In genomic region chr7:18927759-18928158, GRCm38 (mm10) we compare ENCODE assay signal across 9 mouse cellular contexts. TPM values are rescaled to one million over a fixed set of nuclear protein-coding genes. Genes with fewer than 3 reads are reported as not detected.
A peak's percentile ranks its signal among the peaks of the same experiment; 100 is the strongest.
DNase-seq lines count a peak whose midpoint lies in the region; ATAC-seq lines count a peak whose summit lies in the region.
"Had no signal": no experiment of that assay in that cellular context is flagged by ENCODE, and none has a peak within 500 bp of the region (broad histone marks: within the 10 kb centered on the region; RNA-seq: fewer than 3 reads in every experiment).

No protein-coding gene starts in this region.

- H3K4me3 ChIP-seq in heart, embryonic 10.5 days: no peak overlapping the region
- peak overlapping the region; percentile 98 for H3K4me3 ChIP-seq in midbrain, embryonic 14.5 days (replicated peaks; ENCODE audit: low read depth, low read length)
- no peak overlapping the region for H3K4me3 ChIP-seq in intestine, embryonic 15.5 days (replicated peaks)
- no peak overlapping the region for H3K4me3 ChIP-seq in intestine, embryonic 16.5 days (ENCODE audit: low read length)
- H3K4me3 ChIP-seq: myocyte had no signal

- no peaks in the 10 kb centered on the region for H3K36me3 ChIP-seq in heart, embryonic 10.5 days
- H3K36me3 ChIP-seq in midbrain, embryonic 14.5 days (ENCODE audit: control insufficient read depth, insufficient read depth, low read length): 0 out of 2 replicates have a peak, but pooled peaks cover 2% of the 10 kb centered on the region
- H3K36me3 ChIP-seq in intestine, embryonic 15.5 days: no peaks in the 10 kb centered on the region
- H3K36me3 ChIP-seq in intestine, embryonic 16.5 days (ENCODE audit: control insufficient read depth, insufficient read depth, low read length): no peaks in the 10 kb centered on the region

- WGBS in heart, embryonic 10.5 days: 25% methylated on average over 3 of the region's 3 CpGs
- 54% methylated on average over 3 of the region's 3 CpGs for WGBS in midbrain, embryonic 14.5 days
- WGBS in intestine, embryonic 15.5 days: 31% methylated on average over 3 of the region's 3 CpGs
- WGBS in intestine, embryonic 16.5 days: 46% methylated on average over 3 of the region's 3 CpGs

- peak; percentile 98 for DNase-seq in heart, adult 11 months
- no peak for DNase-seq in heart, embryonic 10.5 days (ENCODE audit: low spot score)
- peak; percentile 71 to 84 for DNase-seq in heart, adult 9 months (ENCODE audit: low spot score in 2 of 2)
- DNase-seq in kidney, adult 9 months: peak; percentile 70
- no peak for DNase-seq in midbrain, embryonic 14.5 days
- DNase-seq in frontal cortex, postnatal 10 days (ENCODE audit: low spot score in 2 of 2): no peak

- peaks cover 62% of the 10 kb centered on the region for H3K27me3 ChIP-seq in heart, embryonic 10.5 days (ENCODE audit: insufficient read depth, poor library complexity, severe bottlenecking)
- no peaks in the 10 kb centered on the region for H3K27me3 ChIP-seq in midbrain, embryonic 14.5 days (ENCODE audit: control insufficient read depth, insufficient read depth, low read length)
- peaks cover 52% of the 10 kb centered on the region for H3K27me3 ChIP-seq in intestine, embryonic 15.5 days (replicated peaks)
- H3K27me3 ChIP-seq in intestine, embryonic 16.5 days (replicated peaks; ENCODE audit: control insufficient read depth, insufficient read depth, low read length): peaks cover 40% of the 10 kb centered on the region

- H3K9ac ChIP-seq in midbrain, embryonic 14.5 days (replicated peaks; ENCODE audit: low read length): peak overlapping the region; percentile 100; the same call in 1 of the 2 replicates
- H3K9ac ChIP-seq in intestine, embryonic 15.5 days: no peak overlapping the region
- no peak overlapping the region for H3K9ac ChIP-seq in intestine, embryonic 16.5 days (ENCODE audit: low read depth, low read length)

- peak overlapping the region; percentile 87 for H3K4me2 ChIP-seq in midbrain, embryonic 14.5 days (ENCODE audit: low read length)
- H3K4me2 ChIP-seq in intestine, embryonic 15.5 days (replicated peaks): no peak overlapping the region
- H3K4me2 ChIP-seq in intestine, embryonic 16.5 days (ENCODE audit: low read depth, low read length): no peak overlapping the region

- ATAC-seq in midbrain, embryonic 14.5 days (ENCODE audit: low FRiP score, low TSS enrichment): no peak
- no peak for ATAC-seq in intestine, embryonic 15.5 days
- ATAC-seq in intestine, embryonic 16.5 days: no peak

- no peak overlapping the region for H3K27ac ChIP-seq in heart, embryonic 10.5 days
- H3K27ac ChIP-seq in midbrain, embryonic 14.5 days (replicated peaks; ENCODE audit: low read depth, low read length): peak overlapping the region; percentile 98; the same call in 1 of the 2 replicates
- H3K27ac ChIP-seq in intestine, embryonic 15.5 days: no peak overlapping the region
- no peak overlapping the region for H3K27ac ChIP-seq in intestine, embryonic 16.5 days (ENCODE audit: low read length)

- H3K4me1 ChIP-seq in heart, embryonic 10.5 days: peaks cover 16% of the 10 kb centered on the region
- H3K4me1 ChIP-seq in midbrain, embryonic 14.5 days (ENCODE audit: control insufficient read depth, insufficient read depth, low read length): peaks cover 67% of the 10 kb centered on the region
- peaks cover 15% of the 10 kb centered on the region; the same call in 1 of the 2 replicates for H3K4me1 ChIP-seq in intestine, embryonic 15.5 days (replicated peaks)
- H3K4me1 ChIP-seq in intestine, embryonic 16.5 days (ENCODE audit: control insufficient read depth, insufficient read depth, low read length): peaks cover 7% of the 10 kb centered on the region; the same call in 1 of the 2 replicates

- H3K9me3 ChIP-seq in heart, embryonic 10.5 days: no peaks in the 10 kb centered on the region
- no peaks in the 10 kb centered on the region for H3K9me3 ChIP-seq in midbrain, embryonic 14.5 days (ENCODE audit: control insufficient read depth, low read length)
- no peaks in the 10 kb centered on the region for H3K9me3 ChIP-seq in intestine, embryonic 15.5 days
- no peaks in the 10 kb centered on the region for H3K9me3 ChIP-seq in intestine, embryonic 16.5 days (ENCODE audit: control insufficient read depth, low read length)

RNA-seq across cellular contexts. Expression of gene Nova2, which starts 2.1 kb away (rescaled TPM):
- polyA plus RNA-seq in heart, embryonic 10.5 days (2016; fragmentation: Nextera tagmentation; extraction: Ambion mirVana): 0.53 and 0.57 TPM in 2 replicates
- polyA plus RNA-seq in midbrain, embryonic 14.5 days (2014; fragmentation: Nextera tagmentation; extraction: Ambion mirVana): 18.6 and 20.7 TPM in 2 replicates
- 0.49 and 0.57 TPM in 2 replicates for polyA plus RNA-seq in intestine, embryonic 15.5 days (2015; fragmentation: Nextera tagmentation; extraction: Ambion mirVana)
- polyA plus RNA-seq in intestine, embryonic 16.5 days (2015; fragmentation: Nextera tagmentation; extraction: Ambion mirVana): 0.34 and 0.40 TPM in 2 replicates

RNA-seq across cellular contexts. Expression of gene Ccdc61, which starts 17.5 kb away (rescaled TPM):
- 26.9 and 29.4 TPM in 2 replicates for polyA plus RNA-seq in heart, embryonic 10.5 days (2016; fragmentation: Nextera tagmentation; extraction: Ambion mirVana)
- 16.1 and 18.5 TPM in 2 replicates for polyA plus RNA-seq in midbrain, embryonic 14.5 days (2014; fragmentation: Nextera tagmentation; extraction: Ambion mirVana)
- polyA plus RNA-seq in intestine, embryonic 15.5 days (2015; fragmentation: Nextera tagmentation; extraction: Ambion mirVana): 25.2 and 29.2 TPM in 2 replicates
- 23.7 and 24.7 TPM in 2 replicates for polyA plus RNA-seq in intestine, embryonic 16.5 days (2015; fragmentation: Nextera tagmentation; extraction: Ambion mirVana)

RNA-seq across cellular contexts. Expression of gene Pglyrp1, which starts 56.6 kb away (rescaled TPM):
- 0.26 and 0.43 TPM in 2 replicates for polyA plus RNA-seq in heart, embryonic 10.5 days (2016; fragmentation: Nextera tagmentation; extraction: Ambion mirVana)
- 18.9 and 20.7 TPM in 2 replicates for polyA plus RNA-seq in midbrain, embryonic 14.5 days (2014; fragmentation: Nextera tagmentation; extraction: Ambion mirVana)
- polyA plus RNA-seq in intestine, embryonic 15.5 days (2015; fragmentation: Nextera tagmentation; extraction: Ambion mirVana): 53.1 and 72.8 TPM in 2 replicates
- 101 and 106 TPM in 2 replicates for polyA plus RNA-seq in intestine, embryonic 16.5 days (2015; fragmentation: Nextera tagmentation; extraction: Ambion mirVana)
- polyA plus RNA-seq: myocyte had no signal

RNA-seq across cellular contexts. Expression of gene Nanos2, which starts 59.4 kb away (rescaled TPM):
- not detected in 2 replicates for polyA plus RNA-seq in heart, embryonic 10.5 days (2016; fragmentation: Nextera tagmentation; extraction: Ambion mirVana)
- polyA plus RNA-seq in midbrain, embryonic 14.5 days (2014; fragmentation: Nextera tagmentation; extraction: Ambion mirVana): 0.58 and 0.86 TPM in 2 replicates
- not detected in 2 replicates for polyA plus RNA-seq in intestine, embryonic 15.5 days (2015; fragmentation: Nextera tagmentation; extraction: Ambion mirVana)
- polyA plus RNA-seq in intestine, embryonic 16.5 days (2015; fragmentation: Nextera tagmentation; extraction: Ambion mirVana): not detected in 2 replicates
- polyA plus RNA-seq: myocyte had no signal

Comparison
In these comparisons a context has a peak if more than half of its experiments do, and no peak if none do; other contexts are left out.
1. DNase-seq: peak in heart, adult 11 months (single experiment), heart, adult 9 months (2 of 2) and kidney, adult 9 months (single experiment); none in heart, embryonic 10.5 days (single experiment), midbrain, embryonic 14.5 days (single experiment) and frontal cortex, postnatal 10 days (0 of 2).
2. RNA of gene Nova2, which starts 2.1 kb away (polyA plus RNA-seq): 18.6 to 20.7 TPM in midbrain, embryonic 14.5 days; 0.49 to 0.57 TPM in intestine, embryonic 15.5 days, 0.53 to 0.57 TPM in heart, embryonic 10.5 days and 0.34 to 0.40 TPM in intestine, embryonic 16.5 days; every median in the first group is over 10 times any median in the second.
3. RNA of gene Pglyrp1, which starts 56.6 kb away (polyA plus RNA-seq): 101 to 106 TPM in intestine, embryonic 16.5 days, 53.1 to 72.8 TPM in intestine, embryonic 15.5 days and 18.9 to 20.7 TPM in midbrain, embryonic 14.5 days; 0.26 to 0.43 TPM in heart, embryonic 10.5 days; every median in the first group is over 10 times any median in the second.